Mouse (Mus musculus): ENCODE measurements around the gene Slc39a5.

Slc39a5 gene

DNA sequence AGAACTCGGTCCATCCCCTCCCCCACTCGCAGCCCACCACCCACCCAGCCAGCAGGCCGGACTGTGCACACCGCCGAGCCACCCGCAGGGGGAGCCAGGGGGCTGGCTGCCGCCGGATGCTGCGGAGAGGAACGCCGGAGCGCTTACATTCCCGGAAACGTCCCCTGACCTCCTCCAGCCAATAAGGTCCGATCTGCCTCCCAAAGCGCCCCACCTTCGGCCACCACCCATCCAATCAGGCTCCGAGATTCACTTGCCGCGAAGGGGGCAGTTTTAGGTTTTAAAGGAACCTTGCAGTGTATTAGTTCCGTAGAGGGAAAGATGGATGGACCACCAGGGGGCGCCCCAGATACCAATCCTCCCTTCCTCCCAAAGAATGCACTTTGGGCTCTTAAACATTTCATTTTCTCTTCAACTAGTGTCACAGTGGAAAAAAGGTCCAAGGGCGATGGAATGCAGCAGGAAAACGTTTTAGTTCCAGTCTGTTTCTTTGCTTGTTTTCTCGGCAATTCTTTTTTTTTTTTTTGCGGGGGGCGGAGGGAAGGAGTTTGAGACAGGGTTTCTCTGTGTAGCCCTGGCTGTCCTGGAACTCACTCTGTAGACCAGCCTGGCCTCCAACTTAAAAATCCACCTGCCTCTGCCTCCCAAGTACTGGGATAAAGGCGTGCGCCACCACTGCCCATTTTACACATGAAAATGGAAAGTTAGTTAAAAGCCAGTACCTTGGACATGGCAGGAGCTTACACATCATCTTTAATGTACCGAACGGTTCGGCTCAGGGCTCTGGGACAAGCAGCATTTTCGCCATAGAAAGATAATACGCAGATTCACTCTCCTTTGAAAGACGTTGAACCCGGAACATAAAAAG, 8.9 kb upstream of the Slc39a5 start:
- DNase-seq, result peak; percentile 98

DNA sequence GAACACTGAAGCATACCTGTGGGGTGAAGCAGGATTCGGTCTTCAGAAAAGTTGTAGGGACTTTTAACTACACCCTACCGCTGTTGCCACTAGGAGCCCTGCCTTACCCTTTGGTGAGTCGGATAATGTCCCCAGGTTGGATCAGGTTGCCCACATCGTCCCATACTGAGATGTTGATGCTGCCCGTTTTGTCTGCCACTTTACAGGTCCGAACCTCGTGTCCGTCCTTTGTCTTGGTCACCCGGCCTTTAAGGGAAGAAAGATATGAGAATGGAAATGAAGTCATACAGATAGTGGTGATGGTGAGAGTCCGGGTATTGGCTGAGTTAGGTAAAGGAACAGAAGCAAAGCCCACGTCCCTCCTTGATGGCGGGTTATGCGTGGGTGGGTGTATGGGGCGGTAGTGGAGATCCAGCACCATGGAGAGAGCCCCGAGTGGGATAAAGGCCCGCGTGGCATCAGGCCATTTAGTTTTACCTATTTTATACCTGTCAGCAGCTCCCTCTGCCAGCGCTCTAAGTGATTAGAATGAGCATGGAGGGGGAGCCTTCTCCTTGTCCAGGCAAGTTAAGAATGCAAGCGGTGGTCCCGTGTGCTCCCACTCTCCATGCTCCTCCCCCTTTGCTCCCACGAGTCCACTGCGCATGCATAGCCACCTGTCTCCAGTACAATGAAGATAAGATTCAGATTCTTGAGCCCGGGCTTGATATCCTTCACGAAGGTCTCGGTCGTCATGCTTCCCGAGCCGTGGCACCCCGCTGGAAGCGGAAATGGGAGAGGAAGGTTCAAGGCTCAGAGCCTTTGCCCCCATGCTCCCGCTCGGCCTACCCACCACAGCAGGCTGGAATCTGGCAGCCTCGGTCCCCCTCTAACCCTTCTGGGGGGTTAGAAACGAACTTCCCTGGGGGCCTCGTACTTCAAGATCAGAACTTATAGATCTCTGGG, 7.8 kb upstream of the Slc39a5 start:
- peak; percentile 47 for DNase-seq

- no peak for DNase-seq
Measured at GRCm38 (mm10) chr10:128403931-128404330, 2.9 kb upstream of the Slc39a5 start.

- DNase-seq, result no peak
Measured at GRCm38 (mm10) chr10:128401638-128402037, 609 bp upstream of the Slc39a5 start.

DNA sequence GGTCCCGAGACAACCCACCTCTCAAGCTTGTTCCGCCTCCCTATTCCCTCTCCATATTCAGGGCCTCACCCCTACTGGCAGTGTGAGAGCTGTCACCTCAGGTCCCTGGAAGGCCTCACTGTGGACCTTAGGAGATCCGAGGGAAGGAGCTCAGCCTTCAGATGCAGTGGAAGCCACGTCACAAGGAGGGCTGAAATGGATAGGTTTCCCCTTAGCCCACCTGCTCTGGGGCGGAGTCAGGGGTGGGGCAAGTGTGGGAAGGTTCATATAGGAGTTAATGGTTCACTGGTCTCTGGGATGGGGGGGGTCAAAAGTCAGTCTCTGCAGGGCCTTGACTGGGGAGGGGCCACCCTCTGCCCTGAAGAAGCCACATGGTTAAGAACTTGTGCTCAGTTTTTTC, 691 bp downstream of the Slc39a5 start:
- no peak for DNase-seq

GRCm38 (mm10) chr10:128397466-128397865, 3.6 kb downstream of the Slc39a5 start:
- DNase-seq, result no peak

DNA sequence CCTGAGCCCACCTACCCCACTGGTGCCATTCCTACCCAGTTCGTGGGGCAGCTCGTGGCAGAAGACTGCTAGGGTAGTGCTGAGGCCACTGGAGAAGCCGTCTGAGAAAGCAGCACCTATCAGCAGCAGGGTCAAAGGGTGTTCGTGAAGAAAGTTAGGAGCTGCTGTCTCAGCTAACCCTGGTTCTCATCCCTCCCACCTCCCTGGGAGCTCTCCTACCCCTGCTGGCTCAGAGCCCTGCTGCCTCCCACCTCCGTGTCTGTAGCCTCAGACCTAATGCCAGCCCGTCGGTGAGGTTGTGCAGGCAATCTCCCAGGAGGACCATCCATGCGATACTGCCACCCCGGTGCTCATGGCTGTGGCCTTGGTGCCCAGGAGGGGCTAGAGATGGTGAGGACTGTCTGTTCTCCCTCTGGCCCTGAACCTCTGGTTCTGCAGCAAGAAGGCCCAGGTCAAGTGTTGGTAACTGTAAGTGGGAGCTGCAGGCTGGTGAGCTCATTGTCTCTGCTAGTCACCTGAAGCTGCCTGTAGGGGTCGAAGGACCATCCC, 4.2 kb downstream of the Slc39a5 start:
- DNase-seq, result no peak

DNA sequence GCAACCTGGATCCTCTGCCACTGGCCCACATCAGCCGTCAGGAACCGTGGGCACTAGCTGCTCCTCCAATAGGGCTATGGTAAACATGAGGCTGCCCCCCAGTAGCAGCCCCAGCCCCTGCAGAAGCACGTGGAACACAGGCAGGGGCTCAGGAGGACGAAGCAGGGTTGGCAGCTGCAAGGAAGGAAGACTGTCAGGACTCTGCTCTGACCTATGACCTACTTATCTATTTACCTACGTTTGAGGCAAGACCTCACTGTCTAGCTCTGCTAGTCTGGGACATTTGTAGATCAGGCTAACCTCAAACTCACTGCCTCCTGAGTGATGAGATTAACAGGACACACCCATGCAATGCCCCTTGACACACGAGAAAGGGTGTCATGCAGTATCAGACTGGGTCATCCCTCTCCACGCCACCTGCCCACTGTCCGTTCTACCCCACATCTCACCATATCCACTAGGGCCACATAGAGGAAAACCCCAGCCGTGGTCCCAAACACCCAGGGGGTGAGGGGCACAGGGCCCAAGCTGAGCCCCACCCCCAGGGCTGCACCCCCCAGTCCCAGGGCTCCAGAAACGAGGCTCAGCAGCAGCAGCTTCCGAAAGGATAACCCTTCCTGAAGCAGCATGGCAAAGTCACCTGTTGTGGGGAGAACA, 4.9 kb downstream of the Slc39a5 start:
- no peak for DNase-seq

- DNase-seq, result no peak
Measured at GRCm38 (mm10) chr10:128391850-128392249, 9.2 kb downstream of the Slc39a5 start.

DNA sequence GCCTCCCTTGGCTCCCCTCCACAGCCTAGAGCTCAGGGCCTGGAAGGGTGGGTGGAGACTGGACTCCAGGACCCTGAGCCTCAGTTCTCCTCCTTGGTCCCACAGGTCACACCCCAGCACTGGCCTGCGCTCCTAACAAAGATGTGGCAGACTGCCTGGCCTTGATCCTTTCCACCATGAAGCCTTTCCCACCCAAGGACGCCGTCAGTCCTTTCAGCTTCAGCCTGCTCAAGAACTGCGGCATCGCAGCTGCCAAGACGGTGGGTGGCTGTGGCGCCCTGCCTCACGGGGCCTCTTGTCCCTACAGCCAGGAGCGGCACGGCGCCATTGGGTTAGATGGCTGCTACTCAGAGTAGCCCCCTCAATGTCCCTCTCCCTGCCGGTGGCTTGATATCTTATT, 10.7 kb downstream of the Slc39a5 start:
- no peak for DNase-seq

- no peak for DNase-seq
Measured at GRCm38 (mm10) chr10:128389570-128389969, 11.5 kb downstream of the Slc39a5 start.

GRCm38 (mm10) chr10:128388941-128389340, 12.1 kb downstream of the Slc39a5 start:
- no peak for DNase-seq

DNA sequence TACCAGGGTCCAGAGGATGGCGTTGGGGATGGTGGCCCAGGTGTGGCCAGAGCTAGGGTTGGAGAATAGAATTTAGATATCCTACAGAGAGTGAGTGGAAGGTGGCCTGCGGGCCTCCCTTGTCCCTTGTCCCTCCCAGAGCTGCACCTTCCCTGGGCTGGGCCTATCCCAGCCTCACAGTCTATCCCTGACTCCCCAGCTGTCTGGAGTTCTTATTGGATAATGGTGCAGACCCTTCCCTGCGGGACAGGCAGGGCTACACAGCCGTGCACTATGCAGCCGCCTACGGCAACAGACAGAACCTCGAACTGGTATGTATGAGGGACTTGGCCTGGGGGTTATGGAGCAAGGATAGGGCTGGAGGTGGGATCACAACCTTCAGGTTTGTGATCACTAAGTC, 15.1 kb downstream of the Slc39a5 start:
- no peak for DNase-seq

DNA sequence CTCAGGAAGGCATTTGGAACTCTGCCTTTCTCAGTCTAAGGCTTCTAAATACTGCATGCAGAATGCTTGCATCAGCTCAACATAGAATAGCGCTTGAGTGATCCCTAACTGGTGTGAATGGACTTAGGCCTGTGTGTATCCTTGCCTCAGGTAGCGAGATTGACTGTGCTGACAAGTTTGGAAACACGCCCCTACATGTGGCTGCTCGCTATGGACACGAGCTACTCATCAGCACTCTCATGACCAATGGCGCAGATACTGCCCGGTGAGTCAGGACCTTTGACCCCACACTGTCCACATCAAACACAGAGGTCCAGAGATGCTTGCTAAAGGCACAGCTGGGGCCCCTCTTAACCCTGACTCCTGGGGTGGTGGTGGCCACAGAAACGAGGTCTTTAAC, 18.5 kb downstream of the Slc39a5 start:
- DNase-seq, result no peak

DNA sequence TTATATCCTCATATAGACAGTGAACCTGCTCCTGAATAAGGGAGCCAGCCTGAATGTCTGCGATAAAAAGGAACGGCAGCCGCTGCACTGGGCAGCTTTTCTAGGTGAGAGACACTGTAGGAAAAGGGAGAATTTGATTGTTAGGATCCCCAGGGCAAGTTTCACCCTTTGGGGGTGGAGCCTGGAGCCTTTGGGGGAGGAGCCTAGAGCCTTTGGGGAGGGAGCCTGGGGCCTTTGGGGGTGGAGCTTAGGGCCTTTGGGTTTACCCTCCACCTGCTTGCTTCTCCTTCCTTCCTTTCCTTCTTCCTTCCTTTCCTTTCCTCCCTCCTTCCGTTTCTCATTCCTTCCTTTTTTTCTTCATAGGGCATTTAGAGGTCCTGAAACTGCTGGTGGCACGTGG, 20.5 kb downstream of the Slc39a5 start:
- no peak for DNase-seq

DNA sequence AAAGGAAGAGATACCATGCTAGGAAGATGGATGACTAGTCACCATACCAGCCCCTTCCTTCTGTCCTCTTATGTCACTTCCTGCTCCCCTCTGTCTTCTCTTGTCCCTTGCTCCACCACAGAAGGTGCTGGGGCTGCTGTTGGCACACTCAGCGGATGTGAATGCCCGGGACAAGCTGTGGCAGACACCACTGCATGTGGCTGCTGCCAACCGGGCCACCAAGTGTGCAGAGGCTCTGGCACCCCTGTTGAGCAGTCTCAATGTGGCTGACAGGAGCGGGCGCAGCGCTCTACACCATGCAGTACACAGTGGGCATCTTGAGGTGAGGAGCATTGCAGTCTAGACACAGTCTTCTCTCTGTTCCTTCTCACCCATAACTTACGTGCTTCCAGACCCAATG, 21.8 kb downstream of the Slc39a5 start:
- peak; percentile 32 for DNase-seq

GRCm38 (mm10) chr10:128378462-128378861, 22.6 kb downstream of the Slc39a5 start:
- peak; percentile 52 for DNase-seq

GRCm38 (mm10) chr10:128377940-128378448, 23.0 kb downstream of the Slc39a5 start:
- peak; percentile 42 for DNase-seq

- peak; percentile 37 for DNase-seq
Measured at GRCm38 (mm10) chr10:128377222-128377939, 23.6 kb downstream of the Slc39a5 start.

DNA sequence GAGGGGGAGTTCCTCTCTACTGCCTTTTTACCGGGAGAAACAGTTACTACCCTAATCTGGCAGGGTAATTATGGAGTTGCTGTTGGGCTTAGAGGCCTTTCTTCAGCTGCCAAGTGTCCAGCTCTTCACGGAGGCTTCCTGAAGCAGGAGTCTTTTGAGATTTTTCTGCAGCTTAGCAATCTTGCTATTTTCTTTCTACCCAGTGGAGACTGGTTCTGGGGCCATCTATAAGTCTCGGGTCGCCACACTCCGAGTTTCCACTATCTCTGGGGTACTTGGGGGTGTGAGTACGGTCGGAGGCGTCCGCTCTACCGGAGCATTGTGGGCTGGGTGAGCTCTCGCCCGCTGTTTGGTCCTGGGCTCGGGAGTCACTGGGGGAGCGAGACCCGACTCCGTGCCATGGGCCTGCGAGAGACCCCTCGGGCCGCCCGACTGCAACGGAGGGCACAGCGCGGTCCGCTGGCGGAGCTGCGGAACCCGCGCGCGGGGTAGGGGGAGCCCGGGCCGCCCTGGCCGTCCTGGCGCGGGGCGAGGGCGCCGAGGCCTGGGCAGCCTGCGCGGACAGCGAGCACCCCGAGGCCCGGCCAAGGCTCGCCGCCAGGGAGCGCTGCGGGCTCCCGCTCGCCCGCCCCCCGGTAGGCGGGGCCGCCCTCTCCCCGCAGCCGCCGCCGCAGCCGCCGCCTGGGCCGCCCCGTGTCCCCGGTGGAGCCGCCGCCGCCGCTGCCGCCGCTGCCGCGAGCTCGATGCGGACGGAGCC, 24.4 kb downstream of the Slc39a5 start, which contains the start of gene Ankrd52:
TSS of gene Ankrd52 (plus strand) at position 661 of the 757 bp plus-strand sequence.
- peak; percentile 83 for DNase-seq

DNA sequence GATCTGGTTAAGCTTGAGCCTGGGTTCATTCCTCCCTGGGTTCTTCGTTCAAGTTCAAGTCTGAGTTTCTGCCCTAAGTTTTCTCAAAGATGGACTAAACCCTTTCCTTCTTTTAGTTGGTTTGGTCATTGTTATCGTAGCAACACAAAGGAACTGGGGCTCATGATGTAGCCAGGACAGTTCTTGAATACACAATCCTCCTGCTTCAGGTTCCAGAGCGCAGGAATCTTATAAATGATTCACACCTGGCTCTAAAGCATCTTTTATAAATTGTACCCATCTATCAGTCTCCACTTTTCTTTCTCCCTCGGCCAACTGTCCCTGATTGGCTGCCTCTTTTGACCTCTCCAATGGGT, 25.0 kb downstream of the Slc39a5 start:
- no peak for DNase-seq
